Mouse (Mus musculus) lung, postnatal 4 days (tissue): ENCODE data around the gene Eif4e3.

Experiments used
- DNase-seq, 2 experiments: peaks; one replicate each; pipeline ENCODE4 v3.0.0; 2021

Eif4e3 gene

DNA sequence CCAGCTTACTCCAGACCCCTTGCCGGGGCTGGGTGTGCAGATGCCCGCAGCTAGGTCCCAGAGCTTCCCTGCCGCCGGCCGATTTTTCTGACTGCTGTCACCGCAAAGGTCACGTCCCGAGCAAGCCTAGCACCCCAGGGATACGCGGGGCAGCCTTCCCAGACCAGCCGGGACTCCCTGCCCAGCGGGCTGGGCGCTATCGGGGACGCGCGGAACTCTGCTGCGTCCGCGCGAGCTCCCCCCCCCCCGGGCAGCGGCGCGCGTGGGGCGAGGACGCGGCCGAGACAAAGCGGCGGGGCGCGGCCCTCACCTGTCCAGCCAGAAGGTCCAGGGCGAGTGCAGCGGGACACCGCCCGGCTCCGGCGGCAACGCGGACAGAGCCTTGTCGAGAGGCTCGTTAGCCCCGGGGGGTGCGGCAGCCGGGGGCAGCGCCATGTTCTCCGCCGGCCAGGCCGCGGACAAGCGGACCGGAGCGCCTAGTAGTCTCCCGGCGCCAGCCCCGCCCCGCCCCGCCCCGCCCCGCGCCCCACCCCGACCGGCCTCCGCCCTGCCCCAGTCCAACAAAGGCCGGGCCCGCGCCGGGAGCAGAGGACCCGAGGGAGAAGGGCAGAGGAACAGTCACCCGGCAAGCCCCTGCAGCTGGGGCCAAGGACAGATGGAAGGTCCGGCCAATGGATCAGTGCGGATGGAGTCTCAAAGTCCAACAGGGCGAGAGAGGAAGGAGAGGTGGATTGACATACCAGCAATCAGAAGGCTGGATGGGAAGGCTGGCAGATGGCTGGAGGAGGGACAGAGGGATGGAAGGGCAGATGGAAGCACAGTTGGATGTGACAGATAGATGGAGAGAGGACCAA, at the start of gene Eif4e3, which contains the start of gene Gm20696:
Gene Eif4e3 (minus strand): TSS at position 454 of the 854 bp plus-strand sequence.
Gene Gm20696 (minus strand): TSS at position 480 of the 854 bp plus-strand sequence.
- peak; percentile 72 to 77 for DNase-seq

DNA sequence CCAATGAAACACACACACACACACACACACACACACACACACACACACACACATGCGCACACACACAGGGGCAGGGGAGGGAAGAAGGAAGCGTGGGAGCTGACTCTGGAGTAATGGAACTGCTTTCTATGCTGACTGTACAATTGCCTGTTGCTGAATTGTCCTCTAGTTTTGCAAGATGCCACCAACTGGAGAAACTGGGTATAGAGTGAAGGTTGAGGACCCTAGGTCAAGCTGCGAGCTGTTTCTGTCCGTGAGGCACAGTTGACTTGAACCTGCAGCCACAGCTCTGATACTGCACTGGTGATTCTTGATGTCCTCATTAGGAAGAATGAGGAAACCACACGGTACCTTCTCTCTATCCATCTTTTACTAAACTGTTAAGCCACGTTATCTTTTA, 49.3 kb upstream of the Eif4e3 start:
- DNase-seq, result no peak

DNA sequence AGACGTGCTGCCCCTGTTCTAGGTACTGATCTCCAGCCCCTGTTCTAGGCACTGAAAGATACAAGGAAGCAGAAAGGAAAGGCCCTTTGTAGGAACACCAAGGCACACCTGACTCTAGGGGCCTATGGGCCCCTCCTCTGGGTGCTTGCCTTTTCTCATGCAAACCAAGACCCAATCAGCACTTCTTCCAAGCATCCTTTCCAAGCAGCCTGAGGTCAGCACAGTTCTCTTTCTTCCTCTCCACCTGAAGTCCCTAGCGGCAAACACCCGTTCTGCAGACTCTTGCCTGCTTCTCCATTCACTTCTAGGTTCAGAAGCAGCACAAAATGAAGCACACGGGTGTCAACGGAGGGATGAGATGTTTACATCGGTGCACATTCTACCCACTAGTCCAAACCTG, 48.6 kb upstream of the Eif4e3 start:
- no peak for DNase-seq

DNA sequence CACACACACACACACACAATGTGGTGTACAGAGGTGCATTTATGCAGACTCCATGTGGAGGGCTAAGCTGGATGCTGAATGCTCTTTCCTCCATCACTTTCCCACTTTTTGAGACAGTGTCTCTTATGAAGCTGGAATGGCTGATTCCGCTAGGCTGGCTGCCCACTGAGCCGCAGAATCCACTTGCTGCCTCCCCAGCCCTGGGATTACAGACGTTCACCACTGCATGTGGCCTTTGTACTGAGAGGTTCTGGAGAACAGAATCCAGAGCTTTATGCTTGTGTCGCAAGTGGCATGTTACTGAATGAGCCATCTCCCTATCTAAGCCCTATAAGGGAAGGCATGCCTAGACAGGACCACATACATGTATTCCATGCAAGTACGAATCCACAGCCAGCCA, 46.7 kb upstream of the Eif4e3 start:
- no peak for DNase-seq

DNA sequence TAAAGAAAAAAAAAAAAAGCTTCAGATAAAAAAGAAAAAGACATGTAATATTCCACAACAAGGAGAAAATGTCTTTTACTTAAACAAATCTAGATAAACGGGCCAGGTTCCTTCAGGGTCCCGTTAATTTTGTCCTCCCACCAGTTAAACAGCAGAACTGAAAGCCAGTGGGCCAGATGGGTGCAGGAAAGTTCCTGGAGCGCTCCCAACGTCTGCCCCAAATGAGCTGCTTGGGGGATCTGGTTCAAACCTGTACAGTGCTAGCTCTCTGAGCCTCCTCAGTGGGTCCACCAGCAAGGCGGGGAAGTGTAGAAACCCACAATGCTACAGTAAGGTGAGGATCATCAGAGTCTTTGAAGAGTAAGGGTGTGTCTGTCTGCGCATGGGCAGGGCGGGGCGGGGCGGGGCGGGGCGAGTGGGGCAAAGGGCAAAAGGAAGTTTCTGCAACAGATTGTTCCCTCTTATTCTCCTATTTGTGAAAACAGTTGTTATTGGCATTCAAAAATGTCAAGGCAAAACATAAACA, 45.1 kb upstream of the Eif4e3 start:
- DNase-seq, result no peak

DNA sequence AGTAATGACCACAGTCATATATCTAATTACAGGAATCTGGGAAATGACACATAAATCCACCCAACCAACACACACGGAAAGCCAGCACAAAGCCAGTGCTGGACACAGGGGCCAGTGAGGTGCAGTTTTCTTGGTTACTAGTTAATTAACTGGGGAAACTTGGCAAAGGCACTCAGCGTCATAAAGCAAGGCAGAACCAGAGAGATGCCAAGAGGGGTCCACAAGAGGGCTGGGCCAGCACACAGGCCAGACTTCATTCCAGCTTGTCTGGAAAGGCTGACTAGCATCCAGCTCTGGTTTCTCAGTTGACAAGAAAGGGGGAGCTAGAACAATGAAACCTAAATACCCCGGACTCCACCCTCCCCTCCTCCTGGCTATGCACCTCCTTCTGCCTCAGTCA, 33.9 kb upstream of the Eif4e3 start:
- DNase-seq, result no peak

DNA sequence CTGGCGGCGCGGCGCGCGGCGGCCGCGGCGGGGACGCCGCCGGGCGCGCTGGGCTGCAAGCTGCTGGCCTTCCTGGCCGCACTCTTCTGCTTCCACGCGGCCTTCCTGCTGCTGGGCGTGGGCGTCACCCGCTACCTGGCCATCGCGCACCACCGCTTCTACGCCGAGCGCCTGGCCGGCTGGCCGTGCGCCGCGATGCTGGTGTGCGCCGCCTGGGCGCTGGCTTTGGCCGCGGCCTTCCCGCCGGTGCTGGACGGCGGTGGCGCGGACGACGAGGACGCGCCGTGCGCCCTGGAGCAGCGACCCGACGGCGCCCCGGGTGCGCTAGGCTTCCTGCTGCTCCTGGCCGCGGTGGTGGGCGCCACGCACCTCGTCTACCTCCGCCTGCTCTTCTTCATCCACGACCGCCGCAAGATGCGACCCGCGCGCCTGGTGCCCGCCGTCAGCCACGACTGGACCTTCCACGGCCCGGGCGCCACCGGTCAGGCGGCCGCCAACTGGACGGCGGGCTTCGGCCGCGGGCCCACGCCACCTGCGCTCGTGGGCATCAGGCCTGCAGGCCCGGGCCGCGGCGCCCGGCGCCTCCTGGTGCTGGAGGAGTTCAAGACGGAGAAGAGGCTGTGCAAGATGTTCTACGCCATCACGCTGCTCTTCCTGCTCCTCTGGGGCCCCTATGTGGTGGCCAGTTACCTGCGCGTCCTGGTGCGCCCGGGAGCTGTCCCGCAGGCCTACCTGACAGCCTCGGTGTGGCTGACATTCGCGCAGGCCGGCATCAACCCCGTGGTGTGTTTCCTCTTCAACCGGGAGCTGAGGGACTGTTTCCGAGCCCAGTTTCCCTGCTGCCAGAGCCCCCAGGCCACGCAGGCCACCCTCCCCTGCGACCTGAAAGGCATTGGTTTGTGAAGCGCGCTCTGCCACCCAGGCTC, 26.6 kb upstream of the Eif4e3 start:
- DNase-seq, result peak; percentile 20 to 59

DNA sequence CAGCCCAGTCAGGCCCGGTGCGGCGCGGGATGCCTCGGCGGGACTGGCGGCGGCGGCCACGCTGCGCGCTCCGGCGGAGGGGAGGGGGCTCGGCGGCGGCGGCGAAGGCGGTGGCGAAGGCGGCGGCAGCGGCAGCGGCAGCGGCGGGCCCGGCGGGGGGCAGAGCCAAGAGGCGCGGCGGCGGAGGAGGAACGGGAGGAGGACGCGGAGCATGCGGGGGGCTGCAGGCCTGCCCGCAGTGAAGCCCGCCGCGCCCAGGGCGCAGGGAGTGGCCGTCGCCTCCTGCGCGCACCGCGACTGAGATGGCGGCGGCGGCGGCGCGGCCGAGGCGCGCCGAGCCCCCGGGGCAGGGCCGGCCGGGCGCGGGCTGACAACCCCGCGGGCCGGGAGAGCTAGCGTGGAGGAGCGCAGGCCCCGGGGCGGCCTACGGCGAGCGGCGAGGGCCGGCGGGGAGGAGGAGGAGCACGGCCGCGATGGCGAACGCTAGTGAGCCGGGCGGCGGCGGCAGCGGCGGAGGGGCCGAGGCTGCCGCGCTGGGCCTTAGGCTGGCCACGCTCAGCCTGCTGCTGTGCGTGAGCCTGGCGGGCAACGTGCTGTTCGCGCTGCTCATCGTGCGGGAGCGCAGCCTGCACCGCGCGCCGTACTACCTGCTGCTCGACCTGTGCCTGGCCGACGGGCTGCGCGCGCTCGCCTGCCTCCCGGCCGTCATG, 25.8 kb upstream of the Eif4e3 start, which contains the start of gene Gpr27:
Gene Gpr27 (plus strand): TSS at position 474 of the 710 bp plus-strand sequence.
- DNase-seq, result peak; percentile 34 to 66

DNA sequence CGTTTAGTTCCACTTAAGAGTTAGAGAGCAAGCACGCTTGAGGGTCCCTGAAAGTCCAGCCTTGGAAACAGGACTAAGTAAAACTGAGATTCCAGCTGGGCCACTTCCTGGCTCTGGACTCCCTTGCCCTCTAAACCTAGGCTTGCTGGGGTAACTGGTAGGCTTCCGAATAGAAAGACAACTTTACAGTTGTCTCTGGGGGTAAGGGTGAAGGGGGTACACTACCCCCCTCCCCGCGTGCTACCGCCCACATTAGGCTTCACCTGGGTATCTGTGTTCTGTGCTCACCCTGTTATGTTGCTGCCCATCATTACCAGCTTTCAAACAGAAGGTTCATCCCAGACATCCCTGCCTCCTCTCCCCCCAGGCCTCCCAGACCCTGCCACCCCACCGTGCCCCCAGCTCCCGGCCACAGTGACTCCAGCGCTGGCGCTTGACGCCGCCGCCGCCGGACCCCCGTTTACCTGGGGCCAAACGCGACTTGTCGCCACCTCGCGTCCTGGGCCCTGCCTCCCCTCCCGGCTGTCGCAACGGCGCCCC, 25.2 kb upstream of the Eif4e3 start:
- DNase-seq, result no peak

DNA sequence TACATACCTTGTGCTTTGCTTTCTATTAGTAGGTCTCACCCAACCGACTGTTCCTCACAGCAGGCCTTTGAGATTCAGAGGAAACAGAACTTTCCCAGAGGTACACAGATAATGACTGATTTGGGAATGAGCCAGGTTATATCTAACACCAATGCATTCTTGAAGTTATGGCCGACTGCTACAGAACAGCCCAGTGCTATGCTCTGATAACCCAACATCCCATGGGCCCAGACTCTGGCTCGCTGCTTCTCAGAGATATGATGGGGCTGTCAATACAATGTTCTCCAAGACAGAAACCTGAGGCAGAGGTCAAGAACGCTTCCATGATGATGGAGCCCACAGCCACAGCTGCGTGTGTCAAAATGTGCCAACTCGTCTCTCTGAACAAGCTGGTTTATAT, 21.9 kb upstream of the Eif4e3 start:
- no peak for DNase-seq

DNA sequence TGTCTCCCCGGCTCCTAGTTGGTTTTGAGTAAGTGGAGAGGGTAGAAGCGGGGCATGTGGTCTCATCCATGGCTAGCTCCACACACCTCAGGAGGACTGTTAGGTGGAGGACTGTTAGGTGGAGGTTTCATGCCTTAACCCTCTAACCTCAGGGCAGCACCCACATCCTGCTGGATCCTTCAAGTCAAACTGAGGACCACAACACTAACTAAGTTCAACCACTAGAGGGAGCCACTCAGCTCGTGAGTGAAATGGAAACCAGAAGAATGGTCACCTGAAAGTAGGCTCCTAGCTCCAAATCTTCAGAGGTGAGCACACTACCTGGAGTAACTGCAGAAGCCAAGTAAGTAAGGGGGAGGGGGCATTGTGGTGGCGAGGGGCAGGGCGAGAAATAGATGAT, 18.3 kb upstream of the Eif4e3 start:
- DNase-seq, result no peak

DNA sequence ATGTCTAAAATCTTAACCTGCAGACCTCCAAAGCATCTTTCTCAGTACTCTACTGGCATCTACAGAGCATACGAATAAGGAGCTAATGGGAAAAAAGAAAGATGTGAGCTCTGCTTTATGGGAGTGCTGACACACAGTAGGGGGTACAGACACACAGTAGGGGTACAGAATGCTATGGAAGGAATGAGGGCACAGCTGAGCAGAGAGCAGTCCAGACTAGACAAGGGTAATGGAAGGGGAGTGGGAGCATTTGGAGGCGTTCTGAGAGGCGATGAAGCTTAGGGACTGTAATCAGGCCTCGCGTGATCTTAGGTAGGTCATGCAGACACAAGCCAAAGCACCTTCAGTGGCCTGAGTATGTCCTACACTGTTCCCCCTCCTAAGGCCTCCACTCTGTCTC, 17.4 kb upstream of the Eif4e3 start:
- DNase-seq, result no peak

DNA sequence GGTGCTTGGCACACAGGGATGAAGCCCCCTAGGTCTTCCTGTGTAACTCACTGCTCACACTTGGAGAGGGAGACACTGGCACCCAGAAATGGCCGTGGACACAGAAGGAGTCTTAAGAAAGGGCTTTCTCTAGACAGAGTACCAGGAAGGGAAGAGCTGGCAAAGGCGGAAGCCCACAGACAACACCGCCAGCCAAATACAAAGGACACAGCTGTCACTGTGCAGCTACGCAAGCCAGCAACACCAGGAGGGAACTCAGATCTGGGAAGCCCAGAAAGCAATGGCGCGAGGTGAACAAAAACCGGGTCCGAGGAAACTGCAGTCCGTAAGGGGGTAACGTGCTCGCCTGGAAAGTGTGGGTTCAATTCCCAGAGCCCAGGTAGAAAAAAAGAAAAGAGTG, 11.5 kb upstream of the Eif4e3 start:
- DNase-seq, result peak in 1 of 2 experiments; percentile 33

DNA sequence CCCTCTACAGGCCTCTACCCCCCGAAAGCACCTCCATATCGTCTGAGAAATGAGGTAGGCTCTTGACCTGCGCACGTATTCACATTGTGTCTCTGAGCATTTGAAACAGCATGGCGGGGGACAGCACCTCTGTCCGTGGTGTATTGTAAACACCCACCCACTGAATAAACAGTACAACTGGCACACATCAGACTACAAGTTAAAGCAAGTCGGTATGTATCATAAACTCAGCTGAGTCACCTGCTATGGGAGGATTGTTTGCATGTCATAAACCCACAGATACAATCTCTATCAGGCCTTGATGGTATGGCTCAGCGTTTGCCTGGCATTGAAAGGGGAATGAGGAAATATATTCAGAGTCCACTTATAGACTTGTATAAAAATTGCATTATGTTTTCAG, 10.8 kb upstream of the Eif4e3 start:
- DNase-seq, result no peak

DNA sequence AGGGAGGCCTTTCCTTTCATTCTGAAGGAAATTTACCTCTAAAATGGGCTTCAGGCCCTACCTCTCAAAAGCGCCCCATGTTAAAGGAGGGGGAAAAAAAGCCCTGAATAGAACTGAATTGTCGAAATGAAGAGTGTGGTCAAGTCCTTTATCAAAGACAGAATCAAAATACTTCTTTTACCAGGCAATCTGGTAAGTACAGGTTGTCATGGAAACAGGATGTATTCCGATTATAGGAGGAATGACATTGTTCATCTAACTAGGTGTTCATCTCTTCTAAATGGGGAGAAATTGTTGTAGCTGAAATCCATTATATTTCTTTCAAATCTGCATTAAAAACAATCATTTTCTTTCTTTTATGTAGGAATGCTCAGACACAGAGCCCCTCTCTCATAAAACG, 7.9 kb upstream of the Eif4e3 start:
- DNase-seq, result no peak

DNA sequence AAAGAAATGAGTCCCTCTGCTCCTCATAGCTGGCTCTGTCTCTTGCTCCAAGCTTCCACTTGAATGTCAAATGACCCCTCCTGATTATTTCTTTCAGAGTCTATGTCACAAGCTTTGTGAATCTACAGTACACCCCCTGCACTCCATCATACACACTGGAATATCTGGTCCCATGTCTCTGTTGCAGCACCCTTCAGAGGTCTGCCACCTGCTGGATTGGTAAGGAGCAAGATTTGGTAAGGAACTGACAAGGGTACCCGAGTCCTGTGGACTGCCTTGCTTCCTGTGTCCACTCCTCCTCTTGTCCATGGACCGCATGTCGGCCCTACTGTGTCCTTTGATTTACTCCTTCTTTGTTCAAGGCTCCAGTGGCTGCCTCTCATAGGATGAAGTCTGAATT, 5.2 kb upstream of the Eif4e3 start:
- DNase-seq, result no peak

DNA sequence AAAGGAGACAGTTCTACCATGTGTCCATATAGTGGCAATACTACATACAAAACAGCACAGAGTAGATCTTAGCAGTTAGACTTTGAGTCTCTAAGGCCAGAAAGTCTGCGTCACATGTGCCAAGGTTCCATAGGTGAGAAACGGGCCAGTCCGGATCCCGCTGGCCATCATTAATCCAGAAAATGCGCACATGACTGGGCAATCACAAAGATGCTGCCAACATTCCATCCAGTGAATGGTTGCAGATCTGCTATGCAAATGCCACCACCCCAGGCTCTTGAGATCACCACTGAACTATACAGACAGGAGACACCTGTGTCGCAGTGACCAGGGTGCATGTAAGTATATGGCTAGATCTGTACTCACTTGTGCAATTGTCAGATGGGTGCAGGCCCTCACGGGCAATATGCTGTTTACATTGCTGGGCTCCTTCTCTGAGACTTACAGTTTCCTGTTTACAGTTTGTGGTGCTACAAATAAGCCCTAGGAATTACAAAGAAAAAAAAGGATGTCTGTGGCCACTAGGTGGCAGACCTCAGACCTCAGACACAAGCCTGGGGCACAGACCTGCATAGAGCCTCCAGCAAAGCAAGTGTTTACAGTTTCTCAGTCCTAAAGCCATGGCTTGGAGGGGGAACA, 4.0 kb upstream of the Eif4e3 start:
- peak; percentile 53 to 72 for DNase-seq

DNA sequence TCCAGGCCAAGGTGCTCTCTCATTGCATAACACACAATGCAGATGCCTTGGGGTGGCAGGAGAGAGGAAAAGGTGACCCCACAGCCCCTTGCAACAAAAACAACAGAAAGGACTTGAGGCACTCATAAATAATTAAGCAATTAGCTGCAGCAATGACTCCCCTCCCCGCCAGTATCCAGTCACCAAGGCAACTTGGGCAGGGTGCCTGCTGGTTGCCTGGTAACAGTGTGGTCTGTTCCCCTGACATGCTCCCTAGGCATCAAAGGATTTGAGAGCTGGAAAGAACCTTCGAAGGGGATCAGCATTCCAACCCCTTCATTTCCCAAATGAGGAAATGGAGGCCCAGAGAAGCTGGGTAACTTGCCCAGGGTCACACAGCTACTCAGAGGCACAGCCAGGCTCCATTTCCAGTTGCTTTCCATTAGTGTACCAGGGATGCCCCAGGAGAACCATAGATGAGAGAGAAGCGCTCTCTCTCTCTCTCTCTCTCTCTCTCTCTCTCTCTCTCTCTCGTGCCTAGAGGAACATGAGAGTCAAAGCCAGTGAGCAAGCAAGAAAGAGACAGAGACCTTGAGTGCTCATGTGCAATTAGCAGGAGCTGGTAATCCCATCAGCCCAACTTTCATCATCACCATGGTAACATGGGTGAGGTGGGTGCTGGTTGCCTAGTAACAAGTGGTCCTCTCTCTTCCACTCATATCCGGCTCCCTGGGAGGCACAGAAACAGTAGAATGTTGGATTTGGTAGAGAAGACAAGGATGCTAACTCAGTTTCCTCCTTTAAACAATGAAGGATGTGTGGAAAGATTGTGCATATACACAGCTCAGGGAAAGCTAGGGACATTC, 3.1 kb upstream of the Eif4e3 start:
- DNase-seq, result no peak

DNA sequence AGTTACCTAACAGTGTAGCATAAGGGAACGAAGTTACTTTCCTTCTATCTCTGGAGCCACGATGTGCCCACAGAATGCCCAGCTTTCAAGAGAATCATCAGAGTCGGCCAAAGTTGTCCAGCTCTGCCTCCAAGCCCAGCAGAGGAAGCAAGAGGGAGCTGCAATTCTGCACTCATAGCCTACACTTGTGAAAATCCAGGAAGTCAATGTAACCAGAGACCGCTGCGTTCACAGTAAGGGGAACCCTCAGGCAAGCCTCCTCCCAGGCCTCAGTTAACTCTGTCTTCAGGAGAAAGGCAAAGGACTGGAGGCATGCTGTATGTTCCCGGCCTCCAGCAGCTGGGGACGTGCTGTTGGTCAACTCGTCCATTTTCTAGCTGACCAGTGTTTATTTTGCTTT, 719 bp upstream of the Eif4e3 start:
- DNase-seq, result no peak

DNA sequence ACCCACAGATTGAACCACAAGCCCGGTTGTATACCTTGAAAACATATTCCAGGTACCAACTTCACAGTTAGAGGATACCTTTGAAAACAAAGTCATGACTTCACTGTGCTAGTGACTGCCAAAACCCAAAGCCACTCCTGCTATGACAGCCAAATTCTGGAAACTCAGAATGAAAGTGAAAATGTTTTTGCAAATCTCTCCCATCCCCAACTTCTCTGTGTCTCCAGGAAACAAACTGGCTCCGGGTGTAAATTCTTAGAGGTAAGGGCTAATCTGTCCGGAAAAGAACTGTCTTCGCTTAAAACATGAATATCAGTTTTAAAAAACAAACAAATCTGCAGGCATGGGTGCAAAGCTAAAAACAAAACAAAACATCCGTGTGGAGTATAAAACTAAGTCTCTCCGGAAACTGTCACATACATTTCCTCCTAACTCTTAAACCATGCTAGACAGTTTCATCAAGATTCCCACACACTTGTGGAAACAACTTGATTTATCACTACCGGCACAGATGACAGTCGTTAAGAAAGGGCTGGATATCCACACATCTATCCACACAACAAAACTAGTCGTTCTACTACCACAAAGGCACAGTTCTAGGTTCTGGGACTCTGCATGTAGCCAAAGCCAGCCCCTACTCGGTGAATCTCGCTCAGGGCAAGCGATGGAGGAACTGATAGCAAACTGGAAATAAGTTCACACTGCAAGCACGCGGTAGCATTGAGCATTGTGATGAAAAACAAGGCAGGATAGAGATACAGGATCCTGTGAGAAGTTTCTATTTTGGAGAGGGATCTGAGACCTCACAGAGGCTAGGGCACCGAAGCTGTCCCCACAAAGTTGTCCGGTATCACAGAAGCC, 884 bp downstream of the Eif4e3 start:
- DNase-seq, result no peak
